ENCODE assay signal across 23 mouse cellular contexts in the genomic region with DNA sequence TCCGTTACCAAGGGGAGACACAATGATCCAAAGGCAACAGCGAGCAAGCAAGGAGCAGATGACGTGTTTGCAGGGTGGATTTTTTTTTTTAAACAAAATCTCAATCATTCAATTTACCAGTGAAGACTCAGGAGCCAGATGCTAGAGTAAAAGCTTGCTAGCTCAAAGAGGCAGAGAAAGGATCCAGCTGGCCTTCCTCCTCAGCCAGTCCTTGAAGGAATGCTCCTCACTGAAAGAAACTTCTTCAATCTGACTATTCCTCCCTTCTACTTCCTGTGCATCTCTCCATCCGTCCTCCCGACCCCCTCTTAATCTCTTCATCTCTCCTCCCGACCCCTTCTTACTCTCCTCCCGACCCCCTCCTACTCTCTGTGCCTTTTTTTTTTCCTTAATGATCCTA. TPM values are rescaled to one million over a fixed set of nuclear protein-coding genes. Genes with fewer than 3 reads are reported as not detected.
DNase-seq lines count a peak whose midpoint lies in the region; ATAC-seq and TF ChIP-seq lines count a peak whose summit lies in the region.
"Had no signal": no experiment of that assay in that cellular context is flagged by ENCODE, and none has a peak within 500 bp of the region (broad histone marks: within the 10 kb centered on the region; RNA-seq: fewer than 3 reads in every experiment).

No protein-coding gene starts in this region.

- WGBS in lung, embryonic 14.5 days: 27% methylated on average over 7 of the region's 7 CpGs
- WGBS in stomach, postnatal 0 days: 36% methylated on average over 7 of the region's 7 CpGs

- H3K27me3 ChIP-seq in lung, embryonic 14.5 days (ENCODE audit: insufficient read depth, low read length): no peaks in the 10 kb centered on the region
- no peaks in the 10 kb centered on the region for H3K27me3 ChIP-seq in stomach, postnatal 0 days (ENCODE audit: control insufficient read depth, insufficient read depth, low read length)
- H3K27me3 ChIP-seq: embryonic facial prominence, embryonic 13.5 days; forebrain, embryonic 12.5 days; heart, embryonic 15.5 days; hindbrain, embryonic 12.5 days had no signal

- H3K9me3 ChIP-seq in lung, embryonic 14.5 days (ENCODE audit: low read depth, low read length): no peaks in the 10 kb centered on the region
- H3K9me3 ChIP-seq in stomach, postnatal 0 days (ENCODE audit: control insufficient read depth, low read length): no peaks in the 10 kb centered on the region
- H3K9me3 ChIP-seq: embryonic facial prominence, embryonic 13.5 days; forebrain, embryonic 12.5 days; G1E; heart, embryonic 15.5 days; hindbrain, embryonic 12.5 days had no signal

- DNase-seq in heart, adult 11 months: peak; percentile 86
- DNase-seq in heart, postnatal 36 days: no peak
- DNase-seq in lung, embryonic 14.5 days: peak; percentile 67
- DNase-seq in lung, adult 18-20 months: no peak
- DNase-seq in lung, postnatal 36 days: peak; percentile 42
- DNase-seq in stomach, postnatal 0 days (ENCODE audit: low spot score): no peak
- no peak for DNase-seq in left cerebral cortex, postnatal 4 days
- DNase-seq: adrenal gland, adult 8-10 months; adrenal gland, postnatal 36 days; B cell, adult 2 months; cerebellum, adult 9-10 months; cerebellum, postnatal 25 days; gastrocnemius, postnatal 10 days; heart, adult 2 months had no signal

- no peaks in the 10 kb centered on the region for H3K4me1 ChIP-seq in lung, embryonic 14.5 days (ENCODE audit: insufficient read depth)
- no peaks in the 10 kb centered on the region for H3K4me1 ChIP-seq in stomach, postnatal 0 days (replicated peaks; ENCODE audit: control insufficient read depth, insufficient read depth)
- H3K4me1 ChIP-seq: embryonic facial prominence, embryonic 13.5 days; forebrain, embryonic 12.5 days; hindbrain, embryonic 12.5 days had no signal

- no peaks in the 10 kb centered on the region for H3K36me3 ChIP-seq in lung, embryonic 14.5 days (ENCODE audit: insufficient read depth)
- no peaks in the 10 kb centered on the region for H3K36me3 ChIP-seq in stomach, postnatal 0 days (ENCODE audit: control insufficient read depth, insufficient read depth, low read length)
- H3K36me3 ChIP-seq: embryonic facial prominence, embryonic 13.5 days; forebrain, embryonic 12.5 days; G1E; heart, embryonic 15.5 days; hindbrain, embryonic 12.5 days had no signal

- no peak overlapping the region for H3K4me3 ChIP-seq in lung, embryonic 14.5 days (ENCODE audit: low read depth, low read length)
- H3K4me3 ChIP-seq in stomach, postnatal 0 days (ENCODE audit: low read depth, low read length): no peak overlapping the region
- H3K4me3 ChIP-seq: embryonic facial prominence, embryonic 13.5 days; forebrain, embryonic 12.5 days; heart, adult 2 months; heart, embryonic 15.5 days; hindbrain, embryonic 12.5 days had no signal

- no peak for TF ChIP-seq EP300 in stomach, postnatal 0 days (optimal IDR thresholded peaks at IDR 0.05)

- no peak overlapping the region for H3K9ac ChIP-seq in lung, embryonic 14.5 days
- H3K9ac ChIP-seq in stomach, postnatal 0 days (ENCODE audit: low read length): no peak overlapping the region
- H3K9ac ChIP-seq: embryonic facial prominence, embryonic 13.5 days; forebrain, embryonic 12.5 days; heart, embryonic 15.5 days; hindbrain, embryonic 12.5 days had no signal

- ATAC-seq in lung, embryonic 14.5 days (ENCODE audit: insufficient read depth): peak; percentile 60; the same call in 1 of the 2 replicates
- ATAC-seq in stomach, postnatal 0 days (ENCODE audit: low FRiP score, low TSS enrichment): no peak
- ATAC-seq: CD4-positive, CD25-positive, alpha-beta regulatory T cell, adult 4 months; forebrain, embryonic 16.5 days; hindbrain, embryonic 16.5 days had no signal

- no peak overlapping the region for H3K27ac ChIP-seq in lung, embryonic 14.5 days (ENCODE audit: low read depth)
- H3K27ac ChIP-seq in stomach, postnatal 0 days (replicated peaks): 0 out of 2 replicates have a peak overlapping the region, but pooled peaks have one; percentile 8
- H3K27ac ChIP-seq: embryonic facial prominence, embryonic 13.5 days; forebrain, embryonic 12.5 days; heart, adult 2 months; heart, embryonic 15.5 days; hindbrain, embryonic 12.5 days had no signal

- no peak overlapping the region for H3K4me2 ChIP-seq in lung, embryonic 14.5 days
- H3K4me2 ChIP-seq in stomach, postnatal 0 days (replicated peaks; ENCODE audit: low read depth): no peak overlapping the region
- H3K4me2 ChIP-seq: embryonic facial prominence, embryonic 13.5 days; forebrain, embryonic 12.5 days; heart, embryonic 11.5 days; heart, embryonic 15.5 days; hindbrain, embryonic 12.5 days had no signal

- TF ChIP-seq CTCF in lung, embryonic 14.5 days (IDR thresholded peaks at IDR 0.05; ENCODE audit: low read depth): no peak
- TF ChIP-seq CTCF in stomach, postnatal 0 days (IDR thresholded peaks at IDR 0.05; ENCODE audit: low read depth): no peak

- intact Hi-C loops in heart, postnatal 36 days (cut with DNase I): loop anchor here (2.0 kb wide), 1 partner anchor 18 kb away; no protein-coding TSS in a partner anchor
- intact Hi-C loops in left cerebral cortex, postnatal 4 days (cut with DNase I): no loop called here

RNA-seq across cellular contexts. Expression of a gene that starts 20.9 kb away (rescaled TPM):
- total RNA-seq in heart, postnatal 36 days (2021): 10 to 100 TPM; 56.3 to 58.3 TPM
- polyA plus RNA-seq in lung, embryonic 14.5 days (2014; fragmentation: Nextera tagmentation; extraction: Ambion mirVana): 23.4 and 24.8 TPM in 2 replicates
- polyA plus RNA-seq in stomach, postnatal 0 days (2015; fragmentation: Nextera tagmentation; extraction: Ambion mirVana): 20.7 and 21.0 TPM in 2 replicates
- 10 to 100 TPM; 18.2 to 21.6 TPM for total RNA-seq in left cerebral cortex, postnatal 4 days (2021)
- polyA plus RNA-seq: CD4-positive, CD25-positive, alpha-beta regulatory T cell, adult 4 months; G1E had no signal

RNA-seq across cellular contexts. Expression of a gene that starts 54.9 kb away (rescaled TPM):
- total RNA-seq in heart, postnatal 36 days (2021): 10 to 100 TPM; 11.3 to 14.2 TPM
- polyA plus RNA-seq in lung, embryonic 14.5 days (2014; fragmentation: Nextera tagmentation; extraction: Ambion mirVana): 102 and 106 TPM in 2 replicates
- 71.6 and 79.2 TPM in 2 replicates for polyA plus RNA-seq in stomach, postnatal 0 days (2015; fragmentation: Nextera tagmentation; extraction: Ambion mirVana)
- 10 to 100 TPM; 31.2 to 32.6 TPM for total RNA-seq in left cerebral cortex, postnatal 4 days (2021)

Comparison
In these comparisons a context has a peak if more than half of its experiments do, and no peak if none do; other contexts are left out.
1. DNase-seq: peak in heart, adult 11 months (single experiment), lung, embryonic 14.5 days (single experiment) and lung, postnatal 36 days (single experiment); none in heart, postnatal 36 days (0 of 2), lung, adult 18-20 months (0 of 2), stomach, postnatal 0 days (single experiment) and left cerebral cortex, postnatal 4 days (single experiment).